In the genomic region with DNA sequence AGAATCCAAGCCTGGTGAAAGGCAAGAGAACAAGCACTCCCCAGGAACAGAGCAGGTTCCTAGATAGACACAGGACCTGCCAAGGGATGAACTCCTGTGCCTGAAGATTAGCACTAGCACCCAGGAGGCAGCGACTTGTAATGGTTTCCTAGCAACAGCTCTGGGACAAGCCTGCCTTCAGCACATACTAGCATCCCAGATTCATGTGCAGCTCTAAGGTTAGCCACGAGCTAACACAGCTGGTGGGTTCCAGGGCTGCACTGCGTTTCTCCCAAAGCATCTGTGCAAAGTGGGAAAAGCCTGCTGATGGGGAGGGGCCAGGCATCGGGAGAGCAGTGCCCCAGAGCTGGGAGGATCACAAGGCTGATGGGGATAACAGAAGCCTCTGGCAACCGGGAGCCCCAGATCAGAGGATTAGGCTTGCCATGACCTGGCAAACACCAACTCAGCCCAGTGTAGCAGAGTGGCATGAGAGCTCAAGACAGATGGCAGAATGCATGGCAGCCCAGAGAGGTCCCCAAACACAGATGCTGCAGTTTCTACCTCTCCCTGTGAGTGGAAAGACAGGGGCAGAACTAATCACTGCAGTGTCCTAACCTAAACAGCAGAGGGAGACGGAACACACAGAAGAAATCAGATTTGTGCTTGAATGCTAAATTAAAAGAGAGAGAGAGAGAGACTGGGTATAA, we compare ENCODE assay signal across 12 mouse cellular contexts. TPM values are rescaled to one million over a fixed set of nuclear protein-coding genes. Genes with fewer than 3 reads are reported as not detected.
DNase-seq lines count a peak whose midpoint lies in the region; ATAC-seq and TF ChIP-seq lines count a peak whose summit lies in the region.
"Had no signal": no experiment of that assay in that cellular context is flagged by ENCODE, and none has a peak within 500 bp of the region (broad histone marks: within the 10 kb centered on the region; RNA-seq: fewer than 3 reads in every experiment).

No protein-coding gene starts in this region.

- H3K9me3 ChIP-seq in forebrain, postnatal 0 days (ENCODE audit: low read length) = no peaks in the 10 kb centered on the region
- H3K9me3 ChIP-seq: liver, embryonic 13.5 days had no signal

- ATAC-seq in frontal cortex, adult (ENCODE audit: low TSS enrichment) = peak; percentile 91
- ATAC-seq in forebrain, postnatal 0 days = peak; percentile 89

- 41% methylated on average over 6 of the region's 6 CpGs for WGBS in forebrain, postnatal 0 days

- H3K36me3 ChIP-seq in forebrain, postnatal 0 days (ENCODE audit: insufficient read depth) = no peaks in the 10 kb centered on the region
- H3K36me3 ChIP-seq: liver, embryonic 13.5 days had no signal

- DNase-seq in frontal cortex, postnatal 25 days (ENCODE audit: low spot score in 2 of 2) = no peak
- DNase-seq in left cerebral cortex, adult 18-20 months (ENCODE audit: low spot score in 2 of 2) = peak; percentile 32
- no peak for DNase-seq in left cerebral cortex, adult 11 months (ENCODE audit: low spot score)
- peak; percentile 9 for DNase-seq in ES-CJ7 (ENCODE audit: low read depth, low spot score)
- peak; percentile 50 for DNase-seq in forebrain, postnatal 0 days
- DNase-seq in urinary bladder, adult 2 months (ENCODE audit: low spot score) = no peak
- DNase-seq in adrenal gland, postnatal 4 days (ENCODE audit: low spot score in 2 of 2) = no peak
- DNase-seq: adrenal gland, postnatal 14 days; kidney, postnatal 14 days; liver, embryonic 13.5 days had no signal

- TF ChIP-seq CTCF in forebrain, postnatal 0 days (IDR thresholded peaks at IDR 0.05; ENCODE audit: low read depth) = peak; percentile 63

- no peak overlapping the region for H3K9ac ChIP-seq in forebrain, postnatal 0 days
- H3K9ac ChIP-seq: liver, embryonic 13.5 days had no signal

- H3K4me3 ChIP-seq in forebrain, postnatal 0 days (ENCODE audit: low read depth, low read length) = no peak overlapping the region
- H3K4me3 ChIP-seq: liver, embryonic 13.5 days had no signal

- H3K4me1 ChIP-seq in forebrain, postnatal 0 days (ENCODE audit: insufficient read depth) = no peaks in the 10 kb centered on the region
- H3K4me1 ChIP-seq: liver, embryonic 13.5 days had no signal

- no peaks in the 10 kb centered on the region for H3K27me3 ChIP-seq in forebrain, postnatal 0 days (ENCODE audit: insufficient read depth, low read length)
- H3K27me3 ChIP-seq: liver, embryonic 13.5 days had no signal

- H3K27ac ChIP-seq in forebrain, postnatal 0 days (ENCODE audit: low read depth, low read length) = no peak overlapping the region
- H3K27ac ChIP-seq: liver, embryonic 13.5 days had no signal

- H3K4me2 ChIP-seq in forebrain, postnatal 0 days (ENCODE audit: low read depth) = no peak overlapping the region
- H3K4me2 ChIP-seq: liver, embryonic 13.5 days had no signal

RNA-seq across cellular contexts. Expression of a gene that starts 25.0 kb away (rescaled TPM):
- total RNA-seq in left cerebral cortex, adult 18-20 months (2021) = 10 to 100 TPM; 12.4 to 13.9 TPM
- total RNA-seq in forebrain, postnatal 0 days (2014; rRNA removed) = 1.9 and 3.7 TPM in 2 replicates
- 1.2 and 3.1 TPM in 2 replicates for polyA plus RNA-seq in forebrain, postnatal 0 days (2015; fragmentation: Nextera tagmentation; extraction: Ambion mirVana)
- polyA plus RNA-seq in urinary bladder, adult 2 months (2012; rRNA removed) = 0.78 and 1.3 TPM in 2 replicates
- 1 to 10 TPM; 6.6 to 7.4 TPM for total RNA-seq in adrenal gland, postnatal 4 days (2021)
- polyA plus RNA-seq: liver, embryonic 13.5 days had no signal

RNA-seq across cellular contexts. Expression of a gene that starts 34.7 kb away (rescaled TPM):
- total RNA-seq in left cerebral cortex, adult 18-20 months (2021) = not detected
- total RNA-seq in forebrain, postnatal 0 days (2014; rRNA removed) = not detected in 2 replicates
- polyA plus RNA-seq in forebrain, postnatal 0 days (2015; fragmentation: Nextera tagmentation; extraction: Ambion mirVana) = not detected in 2 replicates
- not detected in 2 replicates for polyA plus RNA-seq in urinary bladder, adult 2 months (2012; rRNA removed)
- not detected for total RNA-seq in adrenal gland, postnatal 4 days (2021)
- total RNA-seq: adrenal gland, postnatal 14 days had no signal
- polyA plus RNA-seq: heart, embryonic 16.5 days; liver, embryonic 13.5 days had no signal

Comparison
In these comparisons a context has a peak if more than half of its experiments do, and no peak if none do; other contexts are left out.
1. DNase-seq: peak in left cerebral cortex, adult 18-20 months (2 of 2), ES-CJ7 (single experiment) and forebrain, postnatal 0 days (single experiment); none in frontal cortex, postnatal 25 days (0 of 2), left cerebral cortex, adult 11 months (single experiment), urinary bladder, adult 2 months (single experiment) and adrenal gland, postnatal 4 days (0 of 2).